Mouse (Mus musculus): Measurements from ENCODE around the gene 1110032A03Rik. TPM values are rescaled to one million over a fixed set of nuclear protein-coding genes. Genes with fewer than 3 reads are reported as not detected.

Gene 1110032A03Rik
- total RNA-seq (2012; rRNA removed): 7.1 and 9.2 TPM in 2 replicates
- 10 to 100 TPM in 1 of 2 experiments, not detected in 1; 12.8 TPM for polyA plus RNA-seq (2012; ENCODE audit: insufficient read depth in 1 of 2, insufficient read length in 2 of 2, low read depth in 1 of 2, low replicate concordance in 2 of 2, missing spikeins in 1 of 2)

DNA sequence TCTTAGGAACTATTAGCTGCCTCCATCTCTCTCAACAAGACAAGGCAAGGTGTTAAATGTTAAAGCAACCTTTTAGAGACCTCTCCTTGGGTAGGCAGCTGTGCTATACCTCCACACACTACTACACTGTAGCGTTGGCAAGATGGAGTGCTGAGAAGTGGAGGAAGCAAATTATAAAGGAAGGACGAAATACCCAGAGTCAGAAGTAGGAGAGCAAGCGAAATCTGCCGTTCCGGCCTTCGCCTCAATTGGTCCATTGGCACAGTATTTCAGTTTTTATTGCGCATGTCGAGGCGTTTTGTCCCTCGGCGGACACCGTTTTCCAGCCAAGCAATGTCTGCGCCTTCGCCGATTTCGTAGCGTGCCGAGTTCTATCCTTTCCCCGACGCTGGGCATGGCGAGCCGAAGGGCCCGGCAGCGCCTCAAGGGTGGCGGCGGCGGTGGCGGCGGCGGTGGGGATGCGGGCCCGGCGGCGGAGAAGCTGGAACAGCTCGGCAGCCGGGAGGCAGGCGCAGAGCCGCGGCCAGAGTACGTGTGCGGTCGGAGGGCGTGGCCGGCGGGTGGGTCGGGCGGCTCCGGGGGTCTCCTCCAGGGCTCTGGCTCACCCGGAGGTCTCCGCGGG, at the start of gene 1110032A03Rik, which contains the start of gene Alg9:
1110032A03Rik (minus strand) TSS at position 530 of the 622 bp plus-strand sequence.
Alg9 (plus strand) TSS at position 29 of the 622 bp plus-strand sequence.
- Histone ChIP-seq H3K4me3 (ENCODE audit: control insufficient read depth in 1 of 2, insufficient read depth in 1 of 2, low read depth in 2 of 2, low read length in 2 of 2) (peak within 1 kb of the TSS; percentile 55 to 95), H3K4me1 (ENCODE audit: control insufficient read depth in 1 of 2, insufficient read depth in 2 of 2, low read length in 2 of 2) (peaks cover 0 to 12% of the 10 kb centered on the region in 2 experiments; a peak in 3 of 4 replicates), H3K27ac (ENCODE audit: control insufficient read depth, low read depth, low read length) (peak within 1 kb of the TSS; percentile 82), H3K9me3 (replicated peaks; ENCODE audit: insufficient read depth, low read length) (no peaks in the 10 kb centered on the region), H3K79me2 (ENCODE audit: control insufficient read depth, insufficient read depth, low read length, poor library complexity) (peaks cover 10% of the 10 kb centered on the region), H3K36me3 (ENCODE audit: control insufficient read depth in 1 of 2, insufficient read depth in 2 of 2, low read length in 2 of 2) (peaks cover 0 to 15% of the 10 kb centered on the region in 2 experiments; a peak in 2 of 4 replicates), H3K9ac (ENCODE audit: control insufficient read depth, low read depth, low read length, poor library complexity, severe bottlenecking) (peak within 1 kb of the TSS; percentile 88), H3K27me3 (ENCODE audit: control insufficient read depth in 1 of 2, insufficient read depth in 2 of 2, low read length in 2 of 2) (no peaks in the 10 kb centered on the region)
- DNase-seq (ENCODE audit: low read depth, low spot score): peak; percentile 92
- TF ChIP-seq USF1 (IDR thresholded peaks at IDR 0.05; ENCODE audit: low read depth, low read length) (no peak), MEF2A (IDR thresholded peaks at IDR 0.05; ENCODE audit: extremely low read depth, insufficient replicate concordance, low read depth, low read length, poor library complexity, severe bottlenecking) (no peak), HCFC1 (IDR thresholded peaks at IDR 0.05; ENCODE audit: low read depth, low read length) (peak; percentile 83), MYC (IDR thresholded peaks at IDR 0.05; ENCODE audit: low read depth, low read length) (peak; percentile 55; the same call in 1 of the 2 replicates), ZC3H11A (IDR thresholded peaks at IDR 0.05; ENCODE audit: low read depth, low read length) (no peak), POLR2AphosphoS5 (IDR thresholded peaks at IDR 0.05; ENCODE audit: borderline replicate concordance, low read depth, low read length) (no peak), TAL1 (IDR thresholded peaks at IDR 0.05; ENCODE audit: low read length) (no peak), MAX (IDR thresholded peaks at IDR 0.05; ENCODE audit: low read length) (no peak), JUND (IDR thresholded peaks at IDR 0.05; ENCODE audit: low read depth, low read length) (no peak), POLR2A (IDR thresholded peaks at IDR 0.05; ENCODE audit: control insufficient read depth in 1 of 2, insufficient read depth in 1 of 2, low read depth in 1 of 2, low read length in 2 of 2, poor library complexity in 1 of 2) (peak; percentile 7 to 65; a peak in 3 of 4 replicates), KAT2A (conservative IDR thresholded peaks at IDR 0.05; ENCODE audit: low read depth, low read length) (no peak), ETS1 (IDR thresholded peaks at IDR 0.05; ENCODE audit: low read depth, low read length) (no peak; the same call in 1 of the 2 replicates), MAZ (IDR thresholded peaks at IDR 0.05; ENCODE audit: low read depth, low read length) (no peak), CTCF (IDR thresholded peaks at IDR 0.05 in 2 of 3, conservative IDR thresholded peaks at IDR 0.05 in 1 of 3; ENCODE audit: control insufficient read depth in 1 of 3, insufficient read depth in 1 of 3, low read depth in 2 of 3, low read length in 3 of 3, poor library complexity in 1 of 3, severe bottlenecking in 1 of 3) (no peak), MAFK (IDR thresholded peaks at IDR 0.05; ENCODE audit: borderline replicate concordance, low read depth, low read length) (no peak), RAD21 (IDR thresholded peaks at IDR 0.05; ENCODE audit: low read depth, low read length) (no peak), MXI1 (IDR thresholded peaks at IDR 0.05; ENCODE audit: low read depth, low read length) (peak; percentile 36), TBP (IDR thresholded peaks at IDR 0.05; ENCODE audit: low read depth, low read length) (peak; percentile 61; the same call in 1 of the 2 replicates), NELFE (IDR thresholded peaks at IDR 0.05; ENCODE audit: low read depth, low read length) (peak; percentile 44; the same call in 1 of the 2 replicates), ELF1 (IDR thresholded peaks at IDR 0.05; ENCODE audit: low read depth, low read length) (no peak; the same call in 1 of the 2 replicates), TCF12 (IDR thresholded peaks at IDR 0.05; ENCODE audit: low read depth, low read length) (peak; percentile 30), SIN3A (IDR thresholded peaks at IDR 0.05; ENCODE audit: low read length) (peak; percentile 69), CHD1 (IDR thresholded peaks at IDR 0.05; ENCODE audit: low read depth, low read length) (no peak), ZNF384 (IDR thresholded peaks at IDR 0.05; ENCODE audit: low read depth, low read length) (peak; percentile 20; the same call in 1 of the 2 replicates), RCOR1 (IDR thresholded peaks at IDR 0.05; ENCODE audit: low read depth, low read length) (0 out of 2 replicates have a peak, but pooled peaks have one; percentile 5), GATA1 (IDR thresholded peaks at IDR 0.05; ENCODE audit: low read depth, low read length) (no peak), MYB (IDR thresholded peaks at IDR 0.05; ENCODE audit: low read depth, low read length) (no peak), EP300 (IDR thresholded peaks at IDR 0.05; ENCODE audit: low read depth in 1 of 2, low read length in 2 of 2) (peak in 1 of 2 experiments; percentile 23; a peak in 1 of 4 replicates), NRF1 (IDR thresholded peaks at IDR 0.05; ENCODE audit: insufficient read depth, low read depth, low read length, poor library complexity, severe bottlenecking) (peak; percentile 59; the same call in 1 of the 2 replicates), SMC3 (IDR thresholded peaks at IDR 0.05; ENCODE audit: low read depth, low read length) (no peak), CHD2 (IDR thresholded peaks at IDR 0.05; ENCODE audit: low read length) (no peak), ZMIZ1 (IDR thresholded peaks at IDR 0.05; ENCODE audit: low read depth, low read length) (no peak), UBTF (IDR thresholded peaks at IDR 0.05; ENCODE audit: borderline replicate concordance, insufficient read depth, low read depth, low read length) (0 out of 2 replicates have a peak, but pooled peaks have one; percentile 58), E2F4 (IDR thresholded peaks at IDR 0.05; ENCODE audit: borderline replicate concordance, low read depth, low read length) (no peak), USF2 (IDR thresholded peaks at IDR 0.05; ENCODE audit: borderline replicate concordance in 1 of 2, insufficient read depth in 1 of 2, low read depth in 1 of 2, low read length in 2 of 2) (no peak)
